Mouse (Mus musculus) C2C12 (cell line): ENCODE data around the gene Bysl. TPM values are rescaled to one million over a fixed set of nuclear protein-coding genes. Genes with fewer than 3 reads are reported as not detected.

Source experiments
- H3K27me3 ChIP-seq: one replicate; pipeline ENCODE4 v1.6.1; 2011; ENCODE audit not compliant: control insufficient read depth, insufficient read depth, insufficient read length
- H3K36me3 ChIP-seq: one replicate; pipeline ENCODE4 v1.6.1; 2011; ENCODE audit not compliant: control insufficient read depth, insufficient read depth
- H3K4me3 ChIP-seq: one replicate; pipeline ENCODE4 v1.5.1; 2011; ENCODE audit warnings: mild to moderate bottlenecking, control low read depth; ENCODE audit not compliant: poor library complexity, insufficient read depth, severe bottlenecking
- H3K79me2 ChIP-seq: one replicate; pipeline ENCODE4 v1.6.1; 2011; ENCODE audit not compliant: control insufficient read depth, insufficient read depth
- H3K79me3 ChIP-seq: one replicate; pipeline ENCODE4 v1.6.1; 2011; ENCODE audit warnings: low read depth, control low read depth
- H3ac ChIP-seq: one replicate; pipeline ENCODE3; 2011; ENCODE audit warnings: low read depth; ENCODE audit not compliant: control insufficient read depth, insufficient read length
- CEBPB ChIP-seq: IDR thresholded peaks from one replicate; pipeline ENCODE4 v1.6.1; 2011; ENCODE audit warnings: low read depth, mild to moderate bottlenecking, control low read depth, moderate library complexity
- CTCF ChIP-seq: IDR thresholded peaks from one replicate; pipeline ENCODE4 v1.5.1; 2011; ENCODE audit not compliant: control insufficient read depth, insufficient read depth, insufficient read length
- FOSL1 ChIP-seq: IDR thresholded peaks from one replicate; pipeline ENCODE4 v1.8.0; 2011; ENCODE audit warnings: mild to moderate bottlenecking, low read length; ENCODE audit not compliant: poor library complexity, insufficient read depth, severe bottlenecking
- MAX ChIP-seq: IDR thresholded peaks from one replicate; pipeline ENCODE4 v1.6.1; 2011; ENCODE audit warnings: mild to moderate bottlenecking, control low read depth
- MYOD1 ChIP-seq: IDR thresholded peaks from one replicate; pipeline ENCODE4 v1.6.1; 2011; ENCODE audit warnings: low read depth; ENCODE audit not compliant: control insufficient read depth, insufficient read length
- MYOG ChIP-seq: IDR thresholded peaks from one replicate; pipeline ENCODE4 v1.6.1; 2011; ENCODE audit not compliant: control insufficient read depth, insufficient read length; ENCODE audit errors: extremely low read depth
- USF1 ChIP-seq: IDR thresholded peaks from one replicate; pipeline ENCODE4 v1.6.1; 2011; ENCODE audit warnings: low read depth, mild to moderate bottlenecking, control low read depth, moderate library complexity
- polyA plus RNA-seq: library from polyadenylated mRNA; unstranded; fragments of >200 nt; fragmentation: generic; extraction: Trizol; gene quantifications from one replicate; pipeline ENCODE4 v1.2.1, GENCODE M21; 2012; ENCODE audit warnings: missing spikeins

Bysl gene
- polyA plus RNA-seq, 1 experiment: 42.6 TPM

- Histone ChIP-seq H3K4me3 (peak overlapping the region; percentile 84), H3K79me2 (peaks cover 34% of the 10 kb centered on the region), H3ac (peak overlapping the region; percentile 85), H3K79me3 (peaks cover 24% of the 10 kb centered on the region), H3K36me3 (peaks cover 14% of the 10 kb centered on the region), H3K27me3 (no peaks in the 10 kb centered on the region)
- TF ChIP-seq CEBPB (peak; percentile 34), USF1 (no peak), CTCF (no peak), MYOD1 (no peak), FOSL1 (no peak), MAX (peak; percentile 26), MYOG (no peak)
Observed at GRCm38 (mm10) chr17:47593215-47593853, 18.0 kb downstream of the Bysl start.

GRCm38 (mm10) chr17:47591073-47591472, 20.2 kb downstream of the Bysl start:
- TF ChIP-seq MYOG (no peak), CTCF (no peak), MYOD1 (no peak), FOSL1 (no peak)
- Histone ChIP-seq H3ac (no peak overlapping the region), H3K27me3 (no peaks in the 10 kb centered on the region), H3K79me3 (peaks cover 12% of the 10 kb centered on the region), H3K4me3 (no peak overlapping the region), H3K36me3 (no peaks in the 10 kb centered on the region), H3K79me2 (peaks cover 19% of the 10 kb centered on the region)

- Histone ChIP-seq H3ac (no peak overlapping the region), H3K36me3 (no peaks in the 10 kb centered on the region), H3K79me3 (no peaks in the 10 kb centered on the region), H3K4me3 (no peak overlapping the region), H3K27me3 (no peaks in the 10 kb centered on the region), H3K79me2 (peaks cover 2% of the 10 kb centered on the region)
- TF ChIP-seq MYOG (no peak), USF1 (no peak), FOSL1 (no peak), CEBPB (no peak), CTCF (no peak), MAX (no peak), MYOD1 (no peak)
Observed at GRCm38 (mm10) chr17:47588517-47588916, 22.8 kb downstream of the Bysl start.

GRCm38 (mm10) chr17:47580962-47581361, 30.3 kb downstream of the Bysl start:
- H3K27me3 ChIP-seq: peaks cover 3% of the 10 kb centered on the region
- H3K4me3 ChIP-seq: no peak overlapping the region
- no peaks in the 10 kb centered on the region for H3K36me3 ChIP-seq
- no peaks in the 10 kb centered on the region for H3K79me2 ChIP-seq
- no peak overlapping the region for H3ac ChIP-seq
- no peak for TF ChIP-seq CTCF
- no peak for TF ChIP-seq USF1
- no peaks in the 10 kb centered on the region for H3K79me3 ChIP-seq

- Histone ChIP-seq H3K4me3 (no peak overlapping the region), H3ac (no peak overlapping the region), H3K79me2 (no peaks in the 10 kb centered on the region), H3K79me3 (no peaks in the 10 kb centered on the region), H3K36me3 (no peaks in the 10 kb centered on the region), H3K27me3 (peaks cover 3% of the 10 kb centered on the region)
- TF ChIP-seq MYOG: no peak
- TF ChIP-seq FOSL1: no peak
- TF ChIP-seq CTCF: no peak
- TF ChIP-seq USF1: no peak
- no peak for TF ChIP-seq MAX
- no peak for TF ChIP-seq MYOD1
- no peak for TF ChIP-seq CEBPB
Observed at GRCm38 (mm10) chr17:47578655-47579054, 32.6 kb downstream of the Bysl start.

GRCm38 (mm10) chr17:47574830-47575229, 36.5 kb downstream of the Bysl start:
- peaks cover 13% of the 10 kb centered on the region for H3K27me3 ChIP-seq

More at GRCm38 (mm10) chr17:47574830-47575229, 36.5 kb downstream of the Bysl start:
- TF ChIP-seq CEBPB (no peak), MYOG (no peak), FOSL1 (no peak), CTCF (no peak), MAX (no peak), MYOD1 (no peak), USF1 (no peak)
- Histone ChIP-seq H3K79me2 (no peaks in the 10 kb centered on the region), H3ac (no peak overlapping the region), H3K4me3 (no peak overlapping the region), H3K79me3 (no peaks in the 10 kb centered on the region), H3K36me3 (no peaks in the 10 kb centered on the region)
